Mouse (Mus musculus) adrenal gland, adult 8-10 months (tissue): ENCODE results near the gene Gm28845. TPM values are rescaled to one million over a fixed set of nuclear protein-coding genes. Genes with fewer than 3 reads are reported as not detected.
A peak's percentile ranks its signal among the peaks of the same experiment; 100 is the strongest.
"Not testable (repeated sequence)": the region's sequence is repeated elsewhere in the genome, so short reads cannot be mapped to it uniquely, and the experiment has no call there.

Experiments used
- DNase-seq: peaks from one replicate; pipeline ENCODE4 v3.0.0; 2022
- total RNA-seq, 4 experiments: library from RNA; stranded (reverse); gene quantifications; 2 replicates each; pipeline ENCODE4 v1.2.4; 2022

The Gm28845 gene
- total RNA-seq, 4 experiments from 2014 or later, result not detected

- DNase-seq, result no peak
These were observed 11.6 kb downstream of the Gm28845 start for GRCm38 (mm10) chr1:65107654-65108279.

GRCm38 (mm10) chr1:65103273-65103672 lies 16.1 kb downstream of the Gm28845 start, which contains the start of gene Cryga:
TSS of gene Cryga (minus strand) at chr1:65103373.
- DNase-seq, result no peak

- no peak for DNase-seq
These were observed 22.4 kb downstream of the Gm28845 start for GRCm38 (mm10) chr1:65096953-65097352.

GRCm38 (mm10) chr1:65091566-65091965 lies 27.8 kb downstream of the Gm28845 start:
- DNase-seq, result no peak

GRCm38 (mm10) chr1:65090370-65090769 lies 29.0 kb downstream of the Gm28845 start:
- DNase-seq, result peak; percentile 73

GRCm38 (mm10) chr1:65088567-65089356 lies 30.6 kb downstream of the Gm28845 start:
- no peak for DNase-seq

- no peak for DNase-seq
These were observed 37.2 kb downstream of the Gm28845 start, which contains the start of gene Crygb for GRCm38 (mm10) chr1:65082188-65082587. TSS of gene Crygb (minus strand) at chr1:65082288.

GRCm38 (mm10) chr1:65075607-65076006 lies 43.8 kb downstream of the Gm28845 start:
- DNase-seq, result no peak

GRCm38 (mm10) chr1:65073589-65073988 lies 45.8 kb downstream of the Gm28845 start, which contains the start of gene Crygc:
TSS of gene Crygc (minus strand) at chr1:65073689.
- DNase-seq, result no peak

- no peak for DNase-seq
These were observed 51.5 kb downstream of the Gm28845 start for GRCm38 (mm10) chr1:65067842-65068241.

- DNase-seq, result no peak
These were observed 55.2 kb downstream of the Gm28845 start for GRCm38 (mm10) chr1:65064201-65064600.

- no peak for DNase-seq
These were observed 56.0 kb downstream of the Gm28845 start, which contains the start of gene Crygd for GRCm38 (mm10) chr1:65063352-65063751. TSS of gene Crygd (minus strand) at chr1:65063452.

- no peak for DNase-seq
These were observed 67.2 kb downstream of the Gm28845 start for GRCm38 (mm10) chr1:65052140-65052539.

- no peak for DNase-seq
These were observed 67.7 kb downstream of the Gm28845 start for GRCm38 (mm10) chr1:65051696-65052095.

- not testable (repeated sequence) for DNase-seq
These were observed 68.4 kb downstream of the Gm28845 start, which contains the start of gene Cryge for GRCm38 (mm10) chr1:65050952-65051351. TSS of gene Cryge (minus strand) at chr1:65051149.

Other genes starting within 250 kb of the Gm28845 start
- 10 to 100 TPM; 21.0 to 40.6 (median 31.8) TPM for gene Plekhm3, start 162.7 kb downstream of the Gm28845 start, total RNA-seq
- gene Akr1cl, start 86.8 kb downstream of the Gm28845 start, total RNA-seq, result 1,000 to 10,000 TPM; 1,428 to 2,043 (median 1,710) TPM
- under 1 TPM in 3 of 4 experiments, not detected in 1; 0.38 to 0.62 (median 0.49) TPM for gene Cryge, start 68.4 kb downstream of the Gm28845 start, total RNA-seq
- under 1 TPM in 1 of 4 experiments, not detected in 3; 0.44 TPM for gene Crygd, start 56.1 kb downstream of the Gm28845 start, total RNA-seq
- gene Crygc, start 45.9 kb downstream of the Gm28845 start, total RNA-seq, result not detected
- not detected for gene Crygb, start 37.3 kb downstream of the Gm28845 start, total RNA-seq
- not detected for gene Cryga, start 16.2 kb downstream of the Gm28845 start, total RNA-seq
- 1 to 10 TPM in 2 of 4 experiments, not detected in 2; 3.1 to 3.4 TPM for gene D630023F18Rik, start 3.7 kb upstream of the Gm28845 start, total RNA-seq
- 100 to 1,000 TPM; 588 to 738 (median 679) TPM for gene Idh1, start 66.9 kb upstream of the Gm28845 start, total RNA-seq
- 10 to 100 TPM; 36.5 to 49.2 (median 40.3) TPM for gene Pikfyve, start 67.1 kb upstream of the Gm28845 start, total RNA-seq
- gene Pth2r, start 162.5 kb upstream of the Gm28845 start, total RNA-seq, result not detected